Mouse (Mus musculus): ENCODE measurements around the gene Pithd1. TPM values are rescaled to one million over a fixed set of nuclear protein-coding genes. Genes with fewer than 3 reads are reported as not detected.

Pithd1 gene
- polyA plus RNA-seq, 1 experiment from 2014 or later = 73.2 TPM

DNA sequence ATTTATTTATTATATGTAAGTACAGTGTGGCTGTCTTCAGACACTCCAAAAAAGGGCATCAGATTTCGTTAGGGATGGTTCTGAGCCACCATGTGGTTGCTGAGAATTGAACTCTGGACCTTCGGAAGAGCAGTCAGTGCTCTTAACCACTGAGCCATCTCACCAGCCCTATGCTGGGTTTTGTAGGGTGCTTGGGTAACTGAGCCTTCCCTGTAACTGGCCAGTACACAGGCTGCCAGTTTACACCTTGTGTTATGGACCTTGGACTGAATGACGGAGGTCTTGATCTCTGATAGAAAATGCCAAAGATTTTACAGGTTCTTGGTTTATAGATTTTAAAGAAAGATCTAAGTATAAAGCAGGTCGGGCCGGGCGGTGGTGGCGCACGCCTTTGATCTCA, 56.8 kb downstream of the Pithd1 start:
- Histone ChIP-seq H3K36me3 (peaks cover 47% of the 10 kb centered on the region), H3K4me1 (0 out of 2 replicates have a peak, but pooled peaks cover 4% of the 10 kb centered on the region), H3K27ac (no peak overlapping the region), H3K9me3 (replicated peaks) (no peaks in the 10 kb centered on the region), H3K4me3 (no peak overlapping the region), H3K27me3 (ENCODE audit: low read depth, poor library complexity, severe bottlenecking) (no peaks in the 10 kb centered on the region)
- WGBS = 93% methylated on average over 8 of the region's 8 CpGs
- no peak for DNase-seq (ENCODE audit: low spot score)

DNA sequence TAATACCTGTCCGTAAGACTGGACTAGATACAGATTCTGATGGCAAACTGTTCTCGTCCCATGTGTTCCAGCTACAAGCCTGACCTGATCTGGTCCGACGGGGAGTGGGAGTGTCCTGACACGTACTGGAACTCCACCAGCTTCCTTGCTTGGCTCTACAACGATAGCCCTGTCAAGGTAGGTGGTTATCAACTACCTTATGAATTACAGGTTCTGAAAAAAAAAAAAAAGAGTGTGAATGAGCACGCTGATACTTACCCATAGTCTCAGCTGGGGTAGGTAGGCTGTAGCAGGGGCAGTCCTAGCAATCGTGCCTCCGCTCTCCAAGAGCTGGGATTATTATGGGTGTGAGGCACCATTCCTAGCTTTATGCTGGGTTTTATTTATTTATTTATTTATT, 57.2 kb downstream of the Pithd1 start:
- 86% methylated on average over 9 of the region's 9 CpGs for WGBS
- no peak overlapping the region for H3K4me3 ChIP-seq
- peaks cover 45% of the 10 kb centered on the region for H3K36me3 ChIP-seq
- H3K4me1 ChIP-seq = 0 out of 2 replicates have a peak, but pooled peaks cover 3% of the 10 kb centered on the region
- DNase-seq (ENCODE audit: low spot score) = no peak
- no peaks in the 10 kb centered on the region for H3K9me3 ChIP-seq (replicated peaks)
- H3K27ac ChIP-seq = no peak overlapping the region
- no peaks in the 10 kb centered on the region for H3K27me3 ChIP-seq (ENCODE audit: low read depth, poor library complexity, severe bottlenecking)

DNA sequence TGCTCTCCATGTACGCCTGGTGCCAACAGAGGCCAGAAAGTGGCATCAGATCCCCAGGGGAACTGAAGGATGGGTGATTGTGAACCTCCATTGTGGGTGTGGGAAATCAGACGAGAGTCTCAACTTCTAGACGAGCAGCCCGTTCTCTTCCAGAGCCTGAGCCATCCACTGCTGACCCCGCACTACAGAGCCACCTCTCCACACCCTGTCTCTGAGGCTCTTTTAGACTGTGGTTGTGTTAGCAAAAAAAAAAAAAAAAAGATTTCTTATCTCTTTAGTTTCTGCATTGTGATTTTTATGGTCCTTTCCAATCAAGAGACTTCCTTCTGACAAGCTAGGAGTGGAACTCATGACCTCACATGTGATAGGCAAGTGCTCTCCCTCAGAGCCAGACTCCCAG, 57.7 kb downstream of the Pithd1 start:
- Histone ChIP-seq H3K27ac (no peak overlapping the region), H3K36me3 (peaks cover 45% of the 10 kb centered on the region), H3K4me3 (no peak overlapping the region), H3K9me3 (replicated peaks) (no peaks in the 10 kb centered on the region), H3K27me3 (ENCODE audit: low read depth, poor library complexity, severe bottlenecking) (no peaks in the 10 kb centered on the region), H3K4me1 (0 out of 2 replicates have a peak, but pooled peaks cover 3% of the 10 kb centered on the region)
- DNase-seq (ENCODE audit: low spot score) = no peak
- WGBS = 93% methylated on average over 5 of the region's 5 CpGs

DNA sequence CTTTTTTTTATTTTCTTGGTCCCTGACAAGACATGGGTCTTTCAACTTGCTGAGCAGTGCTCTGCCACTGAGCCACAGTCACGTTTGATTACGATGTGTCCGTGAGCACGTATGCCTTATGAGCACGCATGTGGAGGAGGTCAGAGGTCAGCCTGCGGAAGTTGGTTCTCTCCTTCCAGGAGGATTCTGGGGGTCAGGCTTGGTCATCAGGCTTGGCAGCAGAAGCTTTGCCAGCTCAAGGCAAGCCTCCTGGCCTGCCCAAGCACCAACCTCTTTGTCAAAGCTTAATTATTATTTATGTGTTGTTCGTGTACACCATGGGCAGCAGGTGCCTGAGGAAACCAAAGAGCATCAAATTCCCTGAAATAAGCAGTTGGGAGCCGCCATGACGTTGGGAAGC, 58.7 kb downstream of the Pithd1 start:
- H3K36me3 ChIP-seq = peaks cover 45% of the 10 kb centered on the region
- 0 out of 2 replicates have a peak, but pooled peaks cover 3% of the 10 kb centered on the region for H3K4me1 ChIP-seq
- DNase-seq (ENCODE audit: low spot score) = no peak
- H3K27ac ChIP-seq = no peak overlapping the region
- WGBS = 88% methylated on average over 9 of the region's 9 CpGs
- no peaks in the 10 kb centered on the region for H3K27me3 ChIP-seq (ENCODE audit: low read depth, poor library complexity, severe bottlenecking)
- H3K4me3 ChIP-seq = no peak overlapping the region
- no peaks in the 10 kb centered on the region for H3K9me3 ChIP-seq (replicated peaks)

DNA sequence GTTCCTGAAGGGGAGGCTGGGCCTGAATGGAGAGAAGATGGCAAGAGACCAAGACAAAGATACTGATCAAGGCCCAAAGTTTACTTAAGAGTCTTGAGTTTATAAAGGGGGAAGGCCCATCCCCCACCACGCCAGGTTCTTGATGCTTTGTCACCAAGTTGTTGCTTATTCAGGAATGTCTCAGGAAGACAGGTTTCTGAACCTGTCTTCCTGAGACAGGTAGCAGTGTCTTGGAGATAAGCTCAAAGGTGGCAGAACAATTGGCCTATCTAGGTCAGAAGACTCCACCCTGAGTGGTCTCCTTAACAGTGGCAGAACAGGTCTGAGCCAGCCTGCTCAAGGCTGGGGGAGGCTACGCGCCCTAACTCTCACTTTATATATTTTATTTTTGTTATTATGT, 60.2 kb downstream of the Pithd1 start:
- Histone ChIP-seq H3K36me3 (peaks cover 41% of the 10 kb centered on the region), H3K9me3 (replicated peaks) (no peaks in the 10 kb centered on the region), H3K27ac (no peak overlapping the region), H3K27me3 (ENCODE audit: low read depth, poor library complexity, severe bottlenecking) (no peaks in the 10 kb centered on the region), H3K4me3 (no peak overlapping the region), H3K4me1 (peaks cover 6% of the 10 kb centered on the region)
- no peak for DNase-seq (ENCODE audit: low spot score)
- WGBS = 91% methylated on average over 3 of the region's 3 CpGs

DNA sequence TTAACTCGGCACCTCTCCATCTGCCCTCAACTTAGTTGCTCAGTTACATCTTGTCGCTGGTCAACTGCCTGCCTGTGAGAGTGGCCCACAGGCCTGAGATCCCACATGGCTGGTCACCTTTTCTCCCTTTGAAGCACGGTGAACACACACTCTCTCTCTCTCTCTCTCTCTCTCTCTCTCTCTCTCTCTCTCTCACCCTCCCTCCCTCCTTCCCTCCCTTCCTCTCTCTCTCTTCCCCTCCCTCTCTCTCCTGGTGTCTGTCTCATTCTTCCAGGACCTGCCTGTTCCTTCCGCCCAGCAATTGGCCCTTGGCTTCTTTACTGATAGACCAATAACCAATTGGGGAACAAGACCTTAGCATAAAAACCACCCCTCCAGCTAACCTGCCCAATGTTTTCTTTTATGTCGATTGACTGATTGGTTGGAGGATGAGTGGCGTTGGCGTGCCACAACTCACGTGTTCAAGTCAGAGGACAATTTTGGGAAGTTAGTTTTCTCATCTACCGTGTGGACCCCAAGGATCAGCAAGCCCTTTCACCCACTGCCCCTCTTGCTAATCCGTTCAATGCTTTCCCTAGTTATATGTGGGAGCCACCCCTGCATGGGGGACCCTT, 60.8 kb downstream of the Pithd1 start:
- no peak overlapping the region for H3K4me3 ChIP-seq
- DNase-seq (ENCODE audit: low spot score) = no peak
- H3K4me1 ChIP-seq = peaks cover 12% of the 10 kb centered on the region
- no peaks in the 10 kb centered on the region for H3K9me3 ChIP-seq (replicated peaks)
- H3K27ac ChIP-seq = no peak overlapping the region
- H3K36me3 ChIP-seq = peaks cover 39% of the 10 kb centered on the region
- no peaks in the 10 kb centered on the region for H3K27me3 ChIP-seq (ENCODE audit: low read depth, poor library complexity, severe bottlenecking)
- WGBS = 86% methylated on average over 10 of the region's 10 CpGs

Other genes starting within 250 kb of the Pithd1 start
- gene Myom3, start 227.5 kb downstream of the Pithd1 start, polyA plus RNA-seq (2016; fragmentation: Nextera tagmentation; extraction: Ambion mirVana) = 0.11 and 0.15 TPM in 2 replicates
- gene Srsf10, start 131.5 kb downstream of the Pithd1 start, polyA plus RNA-seq (2016; fragmentation: Nextera tagmentation; extraction: Ambion mirVana) = 328 and 383 TPM in 2 replicates
- gene Pnrc2, start 113.4 kb downstream of the Pithd1 start, polyA plus RNA-seq (2016; fragmentation: Nextera tagmentation; extraction: Ambion mirVana) = 177 and 208 TPM in 2 replicates
- 0.38 and 0.53 TPM in 2 replicates for gene Cnr2, start 91.9 kb downstream of the Pithd1 start, polyA plus RNA-seq (2016; fragmentation: Nextera tagmentation; extraction: Ambion mirVana)
- 42.5 and 52.3 TPM in 2 replicates for gene Fuca1, start 66.5 kb downstream of the Pithd1 start, polyA plus RNA-seq (2016; fragmentation: Nextera tagmentation; extraction: Ambion mirVana)
- gene Hmgcl, start 40.8 kb downstream of the Pithd1 start, polyA plus RNA-seq (2016; fragmentation: Nextera tagmentation; extraction: Ambion mirVana) = 68.4 and 78.9 TPM in 2 replicates
- gene Gale, start 23.5 kb downstream of the Pithd1 start, polyA plus RNA-seq (2016; fragmentation: Nextera tagmentation; extraction: Ambion mirVana) = 38.7 and 39.2 TPM in 2 replicates
- 199 and 214 TPM in 2 replicates for gene Lypla2, start 14.6 kb downstream of the Pithd1 start, polyA plus RNA-seq (2016; fragmentation: Nextera tagmentation; extraction: Ambion mirVana)
- gene Eloa, start 34.5 kb upstream of the Pithd1 start, polyA plus RNA-seq (2016; fragmentation: Nextera tagmentation; extraction: Ambion mirVana) = 33.2 and 38.9 TPM in 2 replicates
- 510 and 589 TPM in 2 replicates for gene Rpl11, start 66.2 kb upstream of the Pithd1 start, polyA plus RNA-seq (2016; fragmentation: Nextera tagmentation; extraction: Ambion mirVana)
- 375 and 475 TPM in 2 replicates for gene Id3, start 156.2 kb upstream of the Pithd1 start, polyA plus RNA-seq (2016; fragmentation: Nextera tagmentation; extraction: Ambion mirVana)
- gene E2f2, start 185.1 kb upstream of the Pithd1 start, polyA plus RNA-seq (2016; fragmentation: Nextera tagmentation; extraction: Ambion mirVana) = 6.4 and 7.3 TPM in 2 replicates
- gene Asap3, start 219.1 kb upstream of the Pithd1 start, polyA plus RNA-seq (2016; fragmentation: Nextera tagmentation; extraction: Ambion mirVana) = 2.3 and 3.7 TPM in 2 replicates

All from limb, embryonic 10.5 days (tissue).